ENCODE assay signal across 12 mouse cellular contexts in genomic region chr17:5855560-5855959, GRCm38 (mm10).
"Had no signal": no experiment of that assay in that cellular context is flagged by ENCODE, and none has a peak within 500 bp of the region (broad histone marks: within the 10 kb centered on the region; RNA-seq: fewer than 3 reads in every experiment).

No protein-coding gene starts in this region.

- H3K36me3 ChIP-seq: liver, embryonic 15.5 days; lung, embryonic 15.5 days had no signal

- DNase-seq: layer of hippocampus, postnatal 36 days; lung, adult 18-20 months; lung, postnatal 10 days; lung, postnatal 36 days; midbrain, embryonic 14.5 days; thymus, postnatal 25 days had no signal

- H3K9ac ChIP-seq: liver, embryonic 12.5 days; liver, embryonic 15.5 days; lung, embryonic 15.5 days had no signal

- H3K4me1 ChIP-seq: liver, embryonic 15.5 days had no signal

- H3K9me3 ChIP-seq: liver, embryonic 12.5 days; liver, embryonic 15.5 days; lung, embryonic 15.5 days had no signal

- H3K4me3 ChIP-seq: left cerebral cortex, adult 2 months; liver, embryonic 12.5 days; liver, embryonic 15.5 days; lung, embryonic 15.5 days had no signal

- ATAC-seq: liver, embryonic 12.5 days had no signal

- H3K4me2 ChIP-seq: liver, embryonic 12.5 days; liver, embryonic 15.5 days; lung, embryonic 15.5 days; midbrain, embryonic 11.5 days had no signal

- H3K27ac ChIP-seq: kidney, postnatal 0 days; left cerebral cortex, adult 2 months; liver, embryonic 12.5 days; liver, embryonic 15.5 days; lung, embryonic 15.5 days had no signal

- H3K27me3 ChIP-seq: liver, embryonic 12.5 days; liver, embryonic 15.5 days; lung, embryonic 15.5 days had no signal
